Mouse (Mus musculus) cerebellum, adult 2 months (tissue): ENCODE results near the gene Dhfr. TPM values are rescaled to one million over a fixed set of nuclear protein-coding genes. Genes with fewer than 3 reads are reported as not detected.
"Not testable (repeated sequence)": the region's sequence is repeated elsewhere in the genome, so short reads cannot be mapped to it uniquely, and the experiment has no call there.

ENCODE experiments used
- DNase-seq, 2 experiments: peaks; one replicate each; pipeline ENCODE4 v3.0.0; 2021
- H3K27ac ChIP-seq: fragments of 200-500 bp; 2 replicates; pipeline ENCODE4 v1.5.1; 2012; ENCODE audit warnings: low read length, control low read depth, inconsistent platforms; ENCODE audit not compliant: insufficient read depth
- H3K27me3 ChIP-seq: fragments of 200-500 bp; 2 replicates; pipeline ENCODE4 v1.6.1; 2012; ENCODE audit warnings: inconsistent platforms, mild to moderate bottlenecking, low read length, moderate library complexity; ENCODE audit not compliant: control insufficient read depth, insufficient read depth
- H3K4me1 ChIP-seq: fragments of 200-500 bp; 2 replicates; pipeline ENCODE4 v1.6.1; 2011; ENCODE audit warnings: low read length; ENCODE audit not compliant: control insufficient read depth, insufficient read depth
- H3K4me3 ChIP-seq: fragments of 200-500 bp; replicated peaks from 2 replicates; pipeline ENCODE3; 2011; ENCODE audit warnings: mild to moderate bottlenecking, low read depth, low read length, control low read depth; ENCODE audit not compliant: insufficient read depth
- CTCF ChIP-seq: fragments of 200-500 bp; IDR thresholded peaks from 2 replicates; pipeline ENCODE4 v1.5.1; 2011; ENCODE audit warnings: low read depth, mild to moderate bottlenecking, control low read depth, low read length, moderate library complexity, borderline replicate concordance; ENCODE audit not compliant: insufficient read depth
- POLR2A ChIP-seq: fragments of 200-500 bp; IDR thresholded peaks from 2 replicates; pipeline ENCODE4 v1.6.1; 2011; ENCODE audit warnings: low read length, control low read depth, borderline replicate concordance; ENCODE audit not compliant: insufficient read depth
- WGBS: fragments of 180-500 bp; shearing (Covaris S2); methylation state at CpG from one replicate; pipeline ENCODE4 v1.1.7; 2018; 5-methylcytosine and 5-hydroxymethylcytosine counted together
- polyA plus RNA-seq: library from polyadenylated mRNA; depleted of rRNA; stranded (reverse); fragments of >200 nt; gene quantifications from 2 replicates; pipeline ENCODE4 v1.2.3, GENCODE M21; 2012

Dhfr gene
- polyA plus RNA-seq, 1 experiment, result 2.8 TPM

DNA sequence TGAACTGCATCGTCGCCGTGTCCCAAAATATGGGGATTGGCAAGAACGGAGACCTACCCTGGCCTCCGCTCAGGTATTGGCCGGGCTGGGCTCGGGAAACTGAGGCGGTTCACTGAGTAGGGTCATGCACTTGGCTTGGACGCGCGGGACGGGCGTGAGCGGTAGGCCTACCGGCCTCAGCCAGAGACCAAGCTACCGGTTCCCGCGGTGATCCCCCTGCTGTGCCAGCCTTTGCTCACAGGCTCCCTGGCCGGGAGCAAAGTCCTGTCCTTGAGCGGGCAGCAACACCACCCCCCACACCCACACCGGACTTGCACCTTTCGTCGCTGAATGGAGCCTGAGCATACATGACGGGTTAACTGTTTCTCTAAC is 732 bp downstream of the Dhfr start:
- TF ChIP-seq CTCF (no peak), POLR2A (no peak)
- Histone ChIP-seq H3K4me1 (peaks cover 6% of the 10 kb centered on the region), H3K27ac (no peak overlapping the region), H3K4me3 (peak overlapping the region; percentile 82), H3K27me3 (no peaks in the 10 kb centered on the region)
- DNase-seq, result no peak
- WGBS, result under 1% methylated on average over 24 of the region's 24 CpGs

DNA sequence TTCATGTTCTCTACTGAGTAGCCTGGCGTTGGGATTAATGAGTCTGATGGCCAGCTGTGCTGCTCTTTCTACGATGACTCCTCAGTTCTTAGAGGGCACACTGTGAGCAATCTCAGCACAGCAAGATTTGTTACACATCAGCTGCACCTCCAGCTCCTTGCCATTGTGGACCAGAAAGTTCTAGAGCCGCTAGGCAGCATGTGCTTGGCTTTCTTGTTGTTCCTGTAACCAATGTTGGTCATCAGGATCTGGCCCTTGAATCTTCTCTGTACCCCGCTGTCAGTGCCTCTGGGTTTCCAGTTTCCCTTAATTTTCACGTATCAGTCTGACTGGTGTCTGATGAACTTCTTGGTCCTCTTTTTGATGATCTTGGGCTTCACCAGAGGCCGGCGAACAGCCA is 1.9 kb downstream of the Dhfr start:
- peak in 1 of 2 experiments; percentile 10 for DNase-seq
- Histone ChIP-seq H3K4me3 (no peak overlapping the region), H3K27me3 (no peaks in the 10 kb centered on the region), H3K27ac (no peak overlapping the region), H3K4me1 (peaks cover 6% of the 10 kb centered on the region)
- TF ChIP-seq CTCF (no peak), POLR2A (no peak)
- 62% methylated on average over 7 of the region's 7 CpGs for WGBS

DNA sequence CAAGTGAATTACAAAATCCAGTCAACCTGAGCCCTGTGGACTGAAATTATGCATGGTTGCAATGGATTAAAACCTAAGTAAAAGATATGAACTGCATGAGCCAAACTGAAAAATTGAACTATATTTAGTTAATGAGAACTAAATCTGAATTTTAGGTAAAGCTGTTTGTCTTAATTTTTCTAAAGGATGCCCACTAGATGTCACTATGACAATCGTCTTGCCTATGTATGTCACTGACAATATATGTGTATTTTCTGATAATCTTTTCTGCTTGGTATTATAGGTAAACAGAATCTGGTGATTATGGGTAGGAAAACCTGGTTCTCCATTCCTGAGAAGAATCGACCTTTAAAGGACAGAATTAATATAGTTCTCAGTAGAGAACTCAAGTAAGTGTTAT is 3.1 kb downstream of the Dhfr start:
- Histone ChIP-seq H3K27ac (no peak overlapping the region), H3K27me3 (no peaks in the 10 kb centered on the region), H3K4me1 (peaks cover 6% of the 10 kb centered on the region), H3K4me3 (no peak overlapping the region)
- TF ChIP-seq POLR2A, result no peak
- TF ChIP-seq CTCF, result no peak; the same call in 1 of the 2 replicates
- WGBS, result 39% methylated on average over 2 of the region's 2 CpGs
- DNase-seq, result no peak

DNA sequence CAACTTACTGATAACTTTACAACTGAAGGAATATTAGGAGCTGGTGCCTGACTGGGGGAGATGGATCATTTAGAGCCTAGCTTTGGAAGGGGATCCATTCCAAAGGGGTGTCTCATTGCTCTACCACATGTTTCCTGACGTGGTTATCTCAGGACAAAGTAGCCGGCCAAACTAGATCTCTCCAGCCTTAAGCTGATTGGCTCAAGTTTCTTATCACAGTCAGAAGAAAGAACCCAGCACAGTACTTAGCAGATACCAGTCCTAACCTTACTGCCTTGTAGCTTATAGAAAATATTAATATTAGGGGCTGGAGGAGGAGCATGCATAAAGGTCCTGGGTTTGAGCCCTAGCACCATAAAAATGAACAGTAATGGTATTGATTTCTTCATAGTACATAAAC is 7.1 kb downstream of the Dhfr start:
- no peaks in the 10 kb centered on the region for H3K27me3 ChIP-seq
- no peak overlapping the region for H3K27ac ChIP-seq
- WGBS, result 86% methylated on average over 2 of the region's 2 CpGs

DNA sequence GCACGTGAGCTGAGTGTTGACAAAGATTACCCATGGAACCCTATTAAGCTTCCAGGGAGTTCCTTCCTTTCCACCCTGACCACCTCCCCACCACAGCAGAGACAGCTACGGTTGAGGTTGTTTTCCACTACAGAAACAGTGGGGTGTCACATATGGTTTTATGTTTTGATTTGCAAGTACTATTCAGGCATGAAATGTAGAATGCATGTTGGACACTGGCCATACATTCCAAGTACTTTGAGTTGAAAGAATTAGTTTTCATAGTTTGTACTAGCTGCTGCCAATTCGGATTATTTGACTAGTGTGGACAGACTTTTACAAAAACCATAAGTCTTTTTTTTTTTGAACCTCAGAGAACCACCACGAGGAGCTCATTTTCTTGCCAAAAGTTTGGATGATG is 10.8 kb downstream of the Dhfr start:
- no peak overlapping the region for H3K27ac ChIP-seq
- no peak for TF ChIP-seq CTCF
- TF ChIP-seq POLR2A, result no peak
- DNase-seq, result no peak
- H3K4me1 ChIP-seq, result no peaks in the 10 kb centered on the region
- H3K27me3 ChIP-seq, result no peaks in the 10 kb centered on the region
- 36% methylated on average over 4 of the region's 4 CpGs for WGBS
- no peak overlapping the region for H3K4me3 ChIP-seq

More for the DNA sequence above, 7.1 kb downstream of the Dhfr start:
- Histone ChIP-seq H3K4me1 (no peaks in the 10 kb centered on the region), H3K4me3 (no peak overlapping the region)
- no peak for TF ChIP-seq POLR2A
- no peak for TF ChIP-seq CTCF
- DNase-seq, result no peak

DNA sequence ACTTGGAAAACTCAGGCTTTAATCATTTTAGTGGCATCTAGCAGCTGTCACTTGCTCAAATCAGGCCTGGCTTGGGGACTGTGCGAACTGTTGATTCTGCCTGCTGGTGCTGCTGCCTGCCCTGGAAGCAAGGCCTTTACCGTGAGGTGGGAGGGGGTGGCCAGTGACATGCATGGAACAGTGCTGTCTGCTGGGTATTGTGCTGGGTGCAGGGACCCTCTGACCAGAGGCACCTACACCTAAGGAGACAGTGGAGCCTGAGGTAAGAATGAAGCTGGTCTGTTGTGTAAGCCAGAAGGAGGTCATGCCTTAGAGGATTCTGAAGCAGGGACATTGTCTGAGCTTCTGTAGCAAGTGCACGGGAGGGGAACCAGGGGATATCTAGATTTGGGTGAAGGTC is 16.3 kb downstream of the Dhfr start:
- Histone ChIP-seq H3K4me1 (no peaks in the 10 kb centered on the region), H3K27me3 (no peaks in the 10 kb centered on the region), H3K4me3 (no peak overlapping the region), H3K27ac (no peak overlapping the region)
- TF ChIP-seq CTCF, result no peak
- no peak for TF ChIP-seq POLR2A
- no peak for DNase-seq
- WGBS, result 95% methylated on average over 3 of the region's 3 CpGs

DNA sequence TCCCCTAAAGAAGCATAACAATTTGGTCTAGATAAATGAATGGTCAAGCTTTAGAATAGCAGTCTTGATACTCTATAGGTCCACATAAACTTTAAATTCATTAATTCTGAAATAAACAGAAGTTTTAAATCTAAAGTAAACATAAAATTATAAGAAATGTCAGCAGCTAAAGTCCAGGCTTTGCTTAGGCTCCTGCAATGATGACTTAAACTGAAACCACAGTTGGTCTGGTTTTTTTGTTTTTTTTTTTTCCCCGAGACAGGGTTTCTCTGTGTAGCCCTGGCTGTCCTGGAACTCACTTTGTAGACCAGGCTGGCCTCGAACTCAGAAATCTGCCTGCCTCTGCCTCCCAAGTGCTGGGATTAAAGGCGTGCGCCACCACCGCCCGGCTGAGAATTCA is 16.9 kb downstream of the Dhfr start:
- not testable (repeated sequence) for DNase-seq, H3K4me1 ChIP-seq, H3K27me3 ChIP-seq, H3K27ac ChIP-seq, H3K4me3 ChIP-seq
- WGBS, result 94% methylated on average over 6 of the region's 6 CpGs

DNA sequence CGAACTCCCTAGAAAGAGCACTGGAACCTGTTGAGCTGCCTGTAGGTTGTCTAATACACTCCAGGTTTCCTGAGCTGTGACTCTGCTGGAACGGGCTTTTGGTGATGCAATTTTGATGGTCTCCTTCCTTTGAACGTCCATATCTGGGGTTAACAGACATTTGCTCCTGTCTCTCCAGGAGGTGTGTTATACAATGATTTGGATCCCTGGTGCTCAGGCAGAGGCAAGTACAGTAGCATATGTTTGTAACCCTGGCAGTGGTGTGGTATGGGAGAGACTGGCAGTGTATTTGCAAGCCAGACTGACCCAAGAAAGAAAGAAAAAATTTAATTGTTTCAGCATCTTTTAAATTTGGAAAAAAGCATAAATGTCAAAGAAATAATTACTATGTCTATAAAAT is 32.8 kb downstream of the Dhfr start:
- Histone ChIP-seq H3K4me1 (no peaks in the 10 kb centered on the region), H3K4me3 (no peak overlapping the region), H3K27me3 (no peaks in the 10 kb centered on the region), H3K27ac (no peak overlapping the region)
- TF ChIP-seq POLR2A, result no peak
- TF ChIP-seq CTCF, result no peak
- 77% methylated on average over 3 of the region's 3 CpGs for WGBS
- DNase-seq, result no peak
